In the genomic region with DNA sequence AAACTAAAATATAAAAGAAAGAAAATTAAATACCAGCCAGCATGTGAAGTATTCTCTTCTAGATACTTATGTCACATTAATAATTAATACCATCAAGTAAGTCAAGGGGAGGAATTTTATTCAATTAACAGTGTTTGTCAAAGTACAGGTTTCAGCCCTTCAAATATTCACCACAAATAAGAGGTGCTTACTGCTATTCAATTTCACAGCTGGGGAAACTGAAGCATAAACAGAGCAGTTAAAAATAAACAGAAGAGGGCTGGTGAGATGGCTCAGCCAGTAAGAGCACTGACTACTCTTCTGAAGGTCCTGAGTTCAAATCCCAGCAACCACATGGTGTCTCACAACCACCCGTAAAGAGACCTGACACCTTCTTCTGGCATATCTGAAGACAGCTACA, we compare ENCODE assay signal across 15 mouse cellular contexts.
"Had no signal": no experiment of that assay in that cellular context is flagged by ENCODE, and none has a peak within 500 bp of the region (broad histone marks: within the 10 kb centered on the region; RNA-seq: fewer than 3 reads in every experiment).

No protein-coding gene starts in this region.

- H3K4me2 ChIP-seq: neural tube, embryonic 15.5 days; stomach, embryonic 15.5 days had no signal

- H3K9me3 ChIP-seq: neural tube, embryonic 15.5 days; stomach, embryonic 15.5 days had no signal

- H3K27ac ChIP-seq: neural tube, embryonic 15.5 days; stomach, embryonic 15.5 days; stomach, postnatal 0 days had no signal

- H3K27me3 ChIP-seq: neural tube, embryonic 15.5 days; stomach, embryonic 15.5 days had no signal

- DNase-seq: retina, postnatal 1 day; right cerebral cortex, adult 18-20 months; right cerebral cortex, postnatal 14 days; right cerebral cortex, postnatal 25 days; right cerebral cortex, postnatal 4 days; spleen, adult 18-20 months; thymus, adult 18-20 months; thymus, adult 2 months; thymus, postnatal 14 days; thymus, postnatal 25 days; thymus, postnatal 36 days; thymus, postnatal 4 days had no signal

- H3K4me3 ChIP-seq: neural tube, embryonic 15.5 days; stomach, embryonic 15.5 days had no signal

- H3K4me1 ChIP-seq: neural tube, embryonic 15.5 days; stomach, embryonic 15.5 days had no signal

- H3K36me3 ChIP-seq: neural tube, embryonic 15.5 days; stomach, embryonic 15.5 days had no signal

- H3K9ac ChIP-seq: neural tube, embryonic 15.5 days; stomach, embryonic 15.5 days had no signal
